Mouse (Mus musculus): ENCODE results near the gene Pfdn6. TPM values are rescaled to one million over a fixed set of nuclear protein-coding genes. Genes with fewer than 3 reads are reported as not detected.
"Not testable (repeated sequence)": the region's sequence is repeated elsewhere in the genome, so short reads cannot be mapped to it uniquely, and the experiment has no call there.

Pfdn6 gene
- total RNA-seq, 2 experiments from 2014 or later = 83.1 to 106 TPM

- no peak for DNase-seq (ENCODE audit: low spot score in 2 of 2)
Observed at GRCm38 (mm10) chr17:33900281-33900988, 39.7 kb downstream of the Pfdn6 start.

GRCm38 (mm10) chr17:33899642-33900041 lies 40.5 kb downstream of the Pfdn6 start:
- DNase-seq (ENCODE audit: low spot score in 2 of 2) = no peak

GRCm38 (mm10) chr17:33898193-33898592 lies 42.0 kb downstream of the Pfdn6 start:
- not testable (repeated sequence) for DNase-seq (ENCODE audit: low spot score in 2 of 2)

- no peak for DNase-seq (ENCODE audit: low spot score in 2 of 2)
Observed at GRCm38 (mm10) chr17:33897114-33897794, 42.9 kb downstream of the Pfdn6 start.

GRCm38 (mm10) chr17:33893011-33893410 lies 47.1 kb downstream of the Pfdn6 start:
- DNase-seq (ENCODE audit: low spot score in 2 of 2) = not testable (repeated sequence)

GRCm38 (mm10) chr17:33892429-33892828 lies 47.7 kb downstream of the Pfdn6 start:
- DNase-seq (ENCODE audit: low spot score in 2 of 2) = no peak

- not testable (repeated sequence) for DNase-seq (ENCODE audit: low spot score in 2 of 2)
Observed at GRCm38 (mm10) chr17:33891892-33892291, 48.3 kb downstream of the Pfdn6 start.

GRCm38 (mm10) chr17:33891357-33891756 lies 48.8 kb downstream of the Pfdn6 start:
- DNase-seq (ENCODE audit: low spot score in 2 of 2) = no peak

- DNase-seq (ENCODE audit: low spot score in 2 of 2) = peak; percentile 100
Observed at GRCm38 (mm10) chr17:33890533-33891059, 49.5 kb downstream of the Pfdn6 start, which contains the start of gene Kifc1. Kifc1 (minus strand) TSS chr17:33890661.

- not testable (repeated sequence) for DNase-seq (ENCODE audit: low spot score in 2 of 2)
Observed at GRCm38 (mm10) chr17:33889941-33890532, 50.1 kb downstream of the Pfdn6 start.

Other genes starting within 250 kb of the Pfdn6 start
- gene March2, start 221.7 kb downstream of the Pfdn6 start, total RNA-seq (2021) = 10 to 100 TPM; 74.1 to 76.0 TPM
- gene Rab11b, start 179.8 kb downstream of the Pfdn6 start, total RNA-seq (2021) = 100 to 1,000 TPM; 252 to 307 TPM
- gene Angptl4, start 158.5 kb downstream of the Pfdn6 start, total RNA-seq (2021) = 1 to 10 TPM; 6.9 to 9.5 TPM
- gene Kank3, start 129.8 kb downstream of the Pfdn6 start, total RNA-seq (2021) = 10 to 100 TPM; 38.0 to 51.2 TPM
- 100 to 1,000 TPM; 919 to 984 TPM for gene Rps28, start 115.8 kb downstream of the Pfdn6 start, total RNA-seq (2021)
- gene Ndufa7, start 115.8 kb downstream of the Pfdn6 start, total RNA-seq (2021) = 100 to 1,000 TPM; 244 to 245 TPM
- 10 to 100 TPM; 25.1 to 27.1 TPM for gene Cd320, start 97.3 kb downstream of the Pfdn6 start, total RNA-seq (2021)
- not detected for gene Gm7029, start 66.5 kb downstream of the Pfdn6 start, total RNA-seq (2021)
- 1 to 10 TPM; 5.6 to 6.8 TPM for gene Kifc1, start 49.7 kb downstream of the Pfdn6 start, total RNA-seq (2021)
- gene Platr17, start 35.2 kb downstream of the Pfdn6 start, total RNA-seq (2021) = 1 to 10 TPM in 1 of 2 experiments, under 1 TPM in 1; 0.87 to 1.1 TPM
- gene Daxx, start 30.9 kb downstream of the Pfdn6 start, total RNA-seq (2021) = 10 to 100 TPM; 23.9 to 29.6 TPM
- 10 to 100 TPM; 36.3 to 40.7 TPM for gene Tapbp, start 24.4 kb downstream of the Pfdn6 start, total RNA-seq (2021)
- 10 to 100 TPM; 29.4 to 30.5 TPM for gene Zbtb22, start 24.4 kb downstream of the Pfdn6 start, total RNA-seq (2021)
- gene Rgl2, start 10.8 kb downstream of the Pfdn6 start, total RNA-seq (2021) = 10 to 100 TPM; 60.2 to 80.6 TPM
- gene Wdr46, start 317 bp upstream of the Pfdn6 start, total RNA-seq (2021) = 10 to 100 TPM; 21.8 to 24.8 TPM
- gene B3galt4, start 11.1 kb upstream of the Pfdn6 start, total RNA-seq (2021) = 1 to 10 TPM; 6.2 to 6.7 TPM
- 10 to 100 TPM; 80.4 to 81.7 TPM for gene Vps52, start 15.5 kb upstream of the Pfdn6 start, total RNA-seq (2021)
- gene Rps18, start 15.7 kb upstream of the Pfdn6 start, total RNA-seq (2021) = 100 to 1,000 TPM; 453 to 457 TPM
- gene H2-K1, start 60.0 kb upstream of the Pfdn6 start, total RNA-seq (2021) = 10 to 100 TPM; 11.1 to 14.3 TPM
- gene Ring1, start 84.3 kb upstream of the Pfdn6 start, total RNA-seq (2021) = 10 to 100 TPM; 27.8 to 34.2 TPM
- 10 to 100 TPM; 48.6 to 51.6 TPM for gene H2-Ke6, start 87.7 kb upstream of the Pfdn6 start, total RNA-seq (2021)
- 100 to 1,000 TPM in 1 of 2 experiments, 10 to 100 TPM in 1; 82.8 to 108 TPM for gene Slc39a7, start 91.3 kb upstream of the Pfdn6 start, total RNA-seq (2021)
- 10 to 100 TPM; 70.1 to 70.2 TPM for gene Rxrb, start 91.5 kb upstream of the Pfdn6 start, total RNA-seq (2021)
- 10 to 100 TPM; 14.5 to 22.0 TPM for gene Col11a2, start 99.1 kb upstream of the Pfdn6 start, total RNA-seq (2021)
- gene H2-Oa, start 152.0 kb upstream of the Pfdn6 start, total RNA-seq (2021) = under 1 TPM in 1 of 2 experiments, not detected in 1; 0.34 TPM
- gene H2-DMa, start 179.2 kb upstream of the Pfdn6 start, total RNA-seq (2021) = 10 to 100 TPM; 34.4 to 38.6 TPM
- 100 to 1,000 TPM; 252 to 263 TPM for gene Brd2, start 182.3 kb upstream of the Pfdn6 start, total RNA-seq (2021)
- gene H2-DMb2, start 203.0 kb upstream of the Pfdn6 start, total RNA-seq (2021) = not detected
- under 1 TPM; 0.69 to 0.91 TPM for gene H2-DMb1, start 212.7 kb upstream of the Pfdn6 start, total RNA-seq (2021)
- gene Tap1, start 247.2 kb upstream of the Pfdn6 start, total RNA-seq (2021) = 1 to 10 TPM; 5.1 to 5.2 TPM
- 1 to 10 TPM; 1.4 to 1.9 TPM for gene Psmb9, start 247.4 kb upstream of the Pfdn6 start, total RNA-seq (2021)